Mouse (Mus musculus) embryonic stem cell, embryonic (primary cell): ENCODE measurements around the gene Trappc6b.

Experiments used
- CTCF ChIA-PET, 4 experiments: fragments of 300-600 bp in 2 of 4; fragments of 350-600 bp in 2 of 4; sonication (Branson Sonifier 250); formaldehyde crosslinking; loops; one replicate each; lab custom pipeline; 2022; ENCODE audit warnings: inconsistent platforms in 2 of 4; lab: Charles Lee
- POLR2A ChIA-PET, 4 experiments: fragments of 300-600 bp in 2 of 4; fragments of 350-600 bp in 2 of 4; sonication (Branson Sonifier 250); formaldehyde crosslinking; loops; one replicate each; lab custom pipeline; 2022; ENCODE audit warnings: antibody characterized with exemption in 4 of 4, inconsistent platforms in 1 of 4; lab: Charles Lee

Trappc6b gene

DNA sequence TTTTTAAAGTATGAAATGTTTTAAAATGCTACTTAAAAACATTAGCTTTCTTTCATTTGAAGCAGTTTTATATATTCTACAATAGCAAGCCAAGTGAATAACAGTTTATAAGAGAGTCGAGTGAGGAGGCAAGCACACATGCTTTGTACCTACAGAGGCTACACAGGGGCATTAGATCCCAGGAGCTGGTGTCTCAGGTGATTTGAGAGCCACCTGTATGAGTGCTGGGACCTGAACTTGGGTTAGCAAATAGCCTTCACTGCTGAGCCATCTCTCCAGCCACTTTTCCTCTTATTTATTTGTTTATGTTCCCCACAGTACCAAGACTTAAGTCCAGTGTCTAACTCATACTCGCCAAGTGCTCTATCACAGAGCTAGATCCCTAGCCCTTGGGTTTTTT, 41.4 kb downstream of the Trappc6b start:
- ChIA-PET CTCF (no interaction called here), POLR2A (interaction anchor here in 3 of 4 experiments (0.7 to 5.0 kb wide), 7 partner anchors 8 to 47 kb away, joined by 3 to 22 read pairs (median 6); partner anchors contain the start of genes Sec23a (in 2 of the 3), Gemin2 (in 1 of the 3) and Pnn (in 1 of the 3))

DNA sequence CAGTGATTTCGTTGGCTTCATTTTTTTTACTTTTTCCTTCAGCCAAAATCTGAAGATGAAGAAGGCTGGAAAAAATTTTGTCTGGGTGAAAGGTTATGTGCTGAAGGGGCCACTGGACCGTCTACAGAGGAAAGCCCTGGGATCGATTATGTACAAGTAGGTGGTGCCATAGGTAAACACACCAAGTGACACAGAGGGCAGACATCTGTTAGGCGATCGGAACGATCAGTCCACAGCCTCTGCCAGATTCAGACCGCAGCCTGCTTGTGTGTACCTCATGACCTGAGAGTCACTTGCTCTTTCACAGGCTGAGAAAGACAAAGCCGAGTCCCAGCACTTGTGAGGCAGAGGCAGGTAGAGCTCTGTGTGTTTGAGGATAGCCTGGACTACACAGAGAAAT, 43.3 kb downstream of the Trappc6b start:
- CTCF ChIA-PET, result no interaction called here
- POLR2A ChIA-PET, result interaction anchor here in 1 of 4 experiments (0.6 kb wide), 1 partner anchor 544 kb away, joined by 3 read pairs; no protein-coding TSS in a partner anchor

DNA sequence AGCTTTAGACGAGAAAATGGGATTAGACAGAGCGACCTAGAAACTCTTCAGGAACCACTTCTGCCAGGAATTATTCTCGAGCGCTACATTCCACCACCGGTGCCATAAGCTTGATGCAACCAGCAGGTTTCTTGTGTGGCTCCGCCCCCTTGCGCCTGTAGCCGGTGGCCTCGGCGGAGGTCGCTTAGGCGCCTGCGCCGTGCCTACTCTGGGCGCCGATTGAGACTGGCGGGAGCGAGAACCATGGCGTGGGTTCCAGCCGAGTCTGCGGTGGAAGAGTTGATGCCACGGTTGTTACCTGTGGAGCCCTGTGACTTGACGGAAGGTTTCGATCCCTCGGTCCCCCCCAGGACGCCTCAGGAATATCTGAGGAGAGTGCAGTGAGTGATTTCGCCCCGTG, 48.0 kb downstream of the Trappc6b start, which contains the start of gene Gemin2:
TSS of gene Gemin2 (plus strand) at position 160 of the 400 bp plus-strand sequence.
- CTCF ChIA-PET, result interaction anchor here in 2 of 4 experiments (1.0 kb wide), 2 partner anchors 19 to 28 kb away, joined by 3 read pairs; no protein-coding TSS in a partner anchor

GRCm38 (mm10) chr12:59012710-59013091, 48.6 kb downstream of the Trappc6b start:
- ChIA-PET CTCF (interaction anchor here in 2 of 4 experiments (1.0 kb wide), 2 partner anchors 20 to 28 kb away, joined by 3 read pairs; no protein-coding TSS in a partner anchor), POLR2A (interaction anchor here (0.5 to 6.0 kb wide), 64 partner anchors 7 to 1601 kb away, joined by 3 to 92 read pairs (median 8); partner anchors contain the start of genes Fbxo33 (in 3 of the 4), Pnn (in 3 of the 4) and Trappc6b (in 2 of the 4))

More for the DNA sequence above, 48.0 kb downstream of the Trappc6b start, which contains the start of gene Gemin2:
- POLR2A ChIA-PET, result interaction anchor here (0.5 to 6.0 kb wide), 69 partner anchors 9 to 1600 kb away, joined by 3 to 92 read pairs (median 6); partner anchors contain the start of genes Fbxo33 (in 3 of the 4), Pnn (in 3 of the 4) and Trappc6b (in 2 of the 4)

DNA sequence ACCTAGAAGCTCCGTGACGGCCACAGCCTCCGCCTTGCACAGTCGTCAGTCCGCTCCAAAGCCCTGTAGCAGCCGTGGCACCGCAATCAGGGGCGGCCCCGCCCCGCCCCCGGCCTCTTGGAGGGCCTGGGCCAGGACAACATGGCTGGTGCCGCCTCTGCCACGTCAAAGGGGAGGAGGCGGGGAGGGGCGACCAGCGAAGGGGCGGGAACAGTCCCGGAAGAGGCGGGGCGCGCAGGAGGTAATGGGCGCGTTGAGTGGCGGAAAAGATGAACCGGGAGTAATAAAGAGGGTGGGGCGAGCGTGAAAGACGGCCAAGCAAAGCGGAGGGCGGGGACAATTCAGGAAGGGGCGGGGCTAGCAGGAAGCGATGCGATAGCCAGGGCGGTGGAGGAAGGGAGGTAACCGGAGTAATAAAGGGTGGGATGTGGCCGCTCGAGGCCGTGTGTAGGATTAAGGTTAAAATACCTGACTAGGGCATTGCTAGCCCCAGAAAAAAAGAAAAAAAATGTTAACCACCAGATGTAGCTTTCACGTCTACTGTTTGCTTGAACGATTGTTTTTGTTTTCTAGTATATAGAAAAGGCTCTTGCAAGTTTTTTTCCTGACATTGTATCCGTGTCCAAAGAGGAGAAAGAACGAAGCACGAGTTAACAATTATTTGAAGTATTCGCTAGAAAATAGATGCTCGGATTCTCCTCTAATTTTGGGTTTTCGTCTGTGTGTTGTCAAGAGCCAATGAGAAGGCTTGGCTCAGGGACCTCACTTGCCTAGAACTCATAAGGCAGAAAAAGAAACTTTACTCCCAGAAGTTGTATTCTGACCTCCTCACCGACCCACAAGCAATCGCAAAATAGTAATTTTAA, 49.2 kb downstream of the Trappc6b start, which contains the start of gene Sec23a:
TSS of gene Sec23a (minus strand) at position 174 of the 866 bp plus-strand sequence.
- ChIA-PET CTCF (interaction anchor here in 1 of 4 experiments (0.6 kb wide), 2 partner anchors 15 to 30 kb away, joined by 4 to 9 read pairs; no protein-coding TSS in a partner anchor), POLR2A (interaction anchor here (0.7 to 6.0 kb wide), 58 partner anchors 8 to 207 kb away, joined by 3 to 92 read pairs (median 6); partner anchors contain the start of genes Fbxo33 (in 3 of the 4), Pnn (in 3 of the 4) and Trappc6b (in 2 of the 4))

DNA sequence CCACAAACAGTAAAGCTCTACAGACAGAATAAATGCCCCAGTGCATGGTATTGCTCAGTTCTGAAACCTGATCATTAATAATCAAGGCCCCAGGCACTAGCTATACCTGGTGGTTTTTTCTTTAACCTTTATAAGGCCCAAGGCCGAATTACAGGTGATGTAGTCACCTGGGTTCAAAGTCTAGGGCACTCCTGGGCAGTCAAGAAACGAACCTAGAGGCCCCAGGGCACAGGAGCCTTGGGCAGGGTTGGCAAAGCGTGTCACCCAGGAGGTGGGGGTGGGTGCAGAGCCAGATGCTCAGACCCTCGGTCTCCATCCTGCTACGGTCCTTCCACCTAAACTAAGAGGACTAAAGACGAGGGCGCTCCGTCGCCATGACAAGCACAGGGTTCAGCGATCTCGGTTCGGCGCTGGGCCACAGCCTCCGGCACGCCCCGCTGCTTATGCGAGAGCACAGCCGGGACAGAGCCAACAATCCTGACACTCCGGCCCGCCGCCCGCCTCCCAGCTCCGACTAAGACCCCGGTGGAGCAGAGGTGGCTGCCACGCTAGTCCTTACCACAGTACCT, 49.9 kb downstream of the Trappc6b start:
- POLR2A ChIA-PET, result interaction anchor here in 3 of 4 experiments (0.7 to 6.0 kb wide), 27 partner anchors 9 to 797 kb away, joined by 3 to 92 read pairs (median 5); partner anchors contain the start of genes Fbxo33 (in 2 of the 3), Pnn (in 1 of the 3) and Trappc6b (in 1 of the 3)
- CTCF ChIA-PET, result interaction anchor here in 1 of 4 experiments (0.6 kb wide), 2 partner anchors 15 to 29 kb away, joined by 4 to 9 read pairs; no protein-coding TSS in a partner anchor

DNA sequence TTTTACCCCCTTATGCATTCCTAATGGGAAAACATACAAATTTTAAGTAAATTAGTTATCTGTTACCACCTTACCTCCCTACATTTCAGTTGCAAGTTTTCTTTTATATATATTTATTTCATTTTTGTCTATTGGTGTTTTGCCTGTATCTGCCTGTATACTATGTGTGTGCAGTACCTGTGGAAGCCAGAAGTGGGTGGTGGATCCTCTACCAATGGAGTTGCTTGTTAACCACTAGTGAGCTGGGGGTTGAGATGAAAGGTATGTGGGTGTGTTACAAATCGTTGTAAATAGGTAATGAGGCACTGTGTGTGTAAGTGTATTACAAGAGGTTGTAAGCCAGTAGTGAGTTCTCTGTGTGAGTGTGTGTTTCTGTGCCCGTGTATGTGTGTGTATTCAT, 50.8 kb downstream of the Trappc6b start:
- CTCF ChIA-PET, result no interaction called here
- POLR2A ChIA-PET, result interaction anchor here in 3 of 4 experiments (0.6 to 6.0 kb wide), 18 partner anchors 12 to 1469 kb away, joined by 3 to 92 read pairs (median 5); partner anchors contain the start of genes Pnn (in 2 of the 3), Fbxo33 (in 1 of the 3) and Trappc6b (in 1 of the 3)
